Mouse (Mus musculus) small intestine, adult 2 months (tissue): ENCODE measurements around the gene Gm44805.

Experiments used
- CTCF ChIP-seq: fragments of 200-500 bp; IDR thresholded peaks from 2 replicates; pipeline ENCODE4 v1.5.1; 2012; ENCODE audit warnings: low read depth, mild to moderate bottlenecking, control low read depth, inconsistent platforms, low read length, moderate library complexity, mixed read lengths; ENCODE audit not compliant: insufficient replicate concordance, insufficient read length; ENCODE audit errors: extremely low read depth
- POLR2A ChIP-seq: fragments of 200-500 bp; IDR thresholded peaks from 2 replicates; pipeline ENCODE4 v1.6.1; 2012; ENCODE audit warnings: low read depth, mild to moderate bottlenecking, control low read depth, inconsistent platforms, low read length, moderate library complexity

DNA sequence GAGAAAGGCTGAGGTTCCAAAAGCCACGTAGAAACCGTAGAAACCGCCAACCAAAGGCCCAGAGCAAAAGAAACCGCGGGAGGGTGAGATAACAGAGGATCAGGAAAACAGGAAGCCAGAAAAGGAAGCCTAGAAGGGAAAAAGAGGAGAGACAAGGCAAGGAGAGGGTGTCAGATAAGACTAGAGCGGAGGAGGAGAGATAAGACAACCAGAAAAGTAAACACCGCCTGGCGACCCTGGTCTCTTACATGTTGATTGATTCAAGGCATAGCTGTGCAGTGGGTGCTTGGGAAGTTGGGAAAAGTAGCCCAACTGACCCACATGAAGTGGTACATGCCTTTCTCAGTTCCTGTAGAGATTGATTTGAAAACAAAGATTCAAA is 14.0 kb upstream of the Gm44805 start:
- TF ChIP-seq CTCF (no peak), POLR2A (no peak)
